ENCODE assay signal across 14 mouse cellular contexts in the genomic region with DNA sequence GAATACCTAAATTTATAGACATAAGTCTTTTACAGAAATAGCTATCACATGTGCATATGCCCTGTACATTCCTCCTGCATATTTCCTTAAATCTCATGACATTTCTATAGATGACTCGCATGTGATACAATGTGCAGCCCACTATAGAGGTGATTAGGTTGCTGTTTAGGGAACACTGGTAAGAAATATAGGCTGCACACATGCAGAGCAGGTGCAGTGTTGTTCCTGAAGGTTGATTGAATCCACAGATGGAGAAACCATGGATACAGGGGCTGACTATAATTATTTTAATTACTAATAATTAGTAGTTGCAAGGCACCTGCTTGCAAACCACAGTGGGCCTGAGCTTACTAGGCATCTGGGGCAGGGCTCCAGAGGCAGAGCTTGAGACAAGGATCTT. TPM values are rescaled to one million over a fixed set of nuclear protein-coding genes. Genes with fewer than 3 reads are reported as not detected.
DNase-seq lines count a peak whose midpoint lies in the region; ATAC-seq and TF ChIP-seq lines count a peak whose summit lies in the region.
"Had no signal": no experiment of that assay in that cellular context is flagged by ENCODE, and none has a peak within 500 bp of the region (broad histone marks: within the 10 kb centered on the region; RNA-seq: fewer than 3 reads in every experiment).

No protein-coding gene starts in this region.

- no peak overlapping the region for H3K4me3 ChIP-seq in heart, embryonic 13.5 days
- H3K4me3 ChIP-seq in lung, embryonic 14.5 days (ENCODE audit: low read depth, low read length) = no peak overlapping the region
- H3K4me3 ChIP-seq in embryonic facial prominence, embryonic 12.5 days = no peak overlapping the region
- no peak overlapping the region for H3K4me3 ChIP-seq in limb, embryonic 13.5 days
- H3K4me3 ChIP-seq: neural tube, embryonic 13.5 days had no signal

- TF ChIP-seq CTCF in lung, embryonic 14.5 days (IDR thresholded peaks at IDR 0.05; ENCODE audit: low read depth) = no peak

- ATAC-seq in heart, embryonic 13.5 days (ENCODE audit: extremely low read depth, insufficient number of reproducible peaks, low FRiP score, low TSS enrichment) = no peak
- no peak for ATAC-seq in lung, embryonic 14.5 days (ENCODE audit: insufficient read depth)
- ATAC-seq in embryonic facial prominence, embryonic 12.5 days (ENCODE audit: insufficient number of reproducible peaks, insufficient read depth, low FRiP score, low TSS enrichment) = no peak
- ATAC-seq in limb, embryonic 13.5 days (ENCODE audit: low FRiP score, low read depth) = no peak; the same call in 1 of the 2 replicates
- ATAC-seq: hindbrain, postnatal 0 days had no signal

- H3K36me3 ChIP-seq in heart, embryonic 13.5 days = no peaks in the 10 kb centered on the region
- H3K36me3 ChIP-seq in lung, embryonic 14.5 days (ENCODE audit: insufficient read depth) = no peaks in the 10 kb centered on the region
- no peaks in the 10 kb centered on the region for H3K36me3 ChIP-seq in embryonic facial prominence, embryonic 12.5 days
- no peaks in the 10 kb centered on the region for H3K36me3 ChIP-seq in limb, embryonic 13.5 days
- H3K36me3 ChIP-seq: G1E; neural tube, embryonic 13.5 days had no signal

- WGBS in heart, embryonic 13.5 days = 83% methylated on average over 1 of the region's 1 CpGs
- 76% methylated on average over 1 of the region's 1 CpGs for WGBS in lung, embryonic 14.5 days
- 63% methylated on average over 1 of the region's 1 CpGs for WGBS in embryonic facial prominence, embryonic 12.5 days
- WGBS in limb, embryonic 13.5 days = 40% methylated on average over 1 of the region's 1 CpGs

- H3K4me2 ChIP-seq in heart, embryonic 13.5 days = no peak overlapping the region
- H3K4me2 ChIP-seq in lung, embryonic 14.5 days = no peak overlapping the region
- no peak overlapping the region for H3K4me2 ChIP-seq in embryonic facial prominence, embryonic 12.5 days (replicated peaks)
- no peak overlapping the region for H3K4me2 ChIP-seq in limb, embryonic 13.5 days (replicated peaks)
- H3K4me2 ChIP-seq: neural tube, embryonic 13.5 days had no signal

- H3K9ac ChIP-seq in heart, embryonic 13.5 days = 0 out of 2 replicates have a peak overlapping the region, but pooled peaks have one; percentile 29
- H3K9ac ChIP-seq in lung, embryonic 14.5 days = no peak overlapping the region
- no peak overlapping the region for H3K9ac ChIP-seq in embryonic facial prominence, embryonic 12.5 days
- H3K9ac ChIP-seq in limb, embryonic 13.5 days = no peak overlapping the region
- H3K9ac ChIP-seq: neural tube, embryonic 13.5 days had no signal

- peak overlapping the region; percentile 80 for H3K27ac ChIP-seq in heart, embryonic 13.5 days (replicated peaks)
- H3K27ac ChIP-seq in lung, embryonic 14.5 days (ENCODE audit: low read depth) = peak overlapping the region; percentile 67; the same call in 1 of the 2 replicates
- peak overlapping the region; percentile 63; the same call in 1 of the 2 replicates for H3K27ac ChIP-seq in embryonic facial prominence, embryonic 12.5 days
- peak overlapping the region; percentile 72; the same call in 1 of the 2 replicates for H3K27ac ChIP-seq in limb, embryonic 13.5 days
- H3K27ac ChIP-seq: neural tube, embryonic 13.5 days had no signal

- H3K27me3 ChIP-seq in heart, embryonic 13.5 days (replicated peaks) = no peaks in the 10 kb centered on the region
- no peaks in the 10 kb centered on the region for H3K27me3 ChIP-seq in lung, embryonic 14.5 days (ENCODE audit: insufficient read depth, low read length)
- no peaks in the 10 kb centered on the region for H3K27me3 ChIP-seq in embryonic facial prominence, embryonic 12.5 days
- 0 out of 2 replicates have a peak, but pooled peaks cover 3% of the 10 kb centered on the region for H3K27me3 ChIP-seq in limb, embryonic 13.5 days
- H3K27me3 ChIP-seq: neural tube, embryonic 13.5 days had no signal

- intact Hi-C loops in heart, postnatal 10 days (cut with DNase I) = no loop called here

- peaks cover 54% of the 10 kb centered on the region for H3K4me1 ChIP-seq in heart, embryonic 13.5 days
- peaks cover 8% of the 10 kb centered on the region for H3K4me1 ChIP-seq in lung, embryonic 14.5 days (ENCODE audit: insufficient read depth)
- H3K4me1 ChIP-seq in embryonic facial prominence, embryonic 12.5 days = peaks cover 22% of the 10 kb centered on the region
- peaks cover 22% of the 10 kb centered on the region for H3K4me1 ChIP-seq in limb, embryonic 13.5 days

- no peak for DNase-seq in heart, postnatal 10 days
- no peak for DNase-seq in lung, embryonic 14.5 days
- no peak for DNase-seq in lung, postnatal 4 days
- DNase-seq in retina, postnatal 1 day = no peak
- DNase-seq: cerebellum, adult 11-12 months; kidney, adult 9 months had no signal

- no peaks in the 10 kb centered on the region for H3K9me3 ChIP-seq in heart, embryonic 13.5 days
- H3K9me3 ChIP-seq in lung, embryonic 14.5 days (ENCODE audit: low read depth, low read length) = no peaks in the 10 kb centered on the region
- no peaks in the 10 kb centered on the region for H3K9me3 ChIP-seq in embryonic facial prominence, embryonic 12.5 days
- H3K9me3 ChIP-seq in limb, embryonic 13.5 days = no peaks in the 10 kb centered on the region
- H3K9me3 ChIP-seq: neural tube, embryonic 13.5 days had no signal

RNA-seq across cellular contexts. Expression of a gene that starts 48.5 kb away (rescaled TPM):
- 0.69 and 1.1 TPM in 2 replicates for polyA plus RNA-seq in heart, embryonic 13.5 days (2015; fragmentation: Nextera tagmentation; extraction: Ambion mirVana)
- total RNA-seq in heart, postnatal 10 days (2021) = under 1 TPM; 0.35 to 0.48 TPM
- 0.50 and 0.68 TPM in 2 replicates for polyA plus RNA-seq in lung, embryonic 14.5 days (2014; fragmentation: Nextera tagmentation; extraction: Ambion mirVana)
- polyA plus RNA-seq in embryonic facial prominence, embryonic 12.5 days (2016; fragmentation: Nextera tagmentation; extraction: Ambion mirVana) = 1.8 and 3.1 TPM in 2 replicates
- 2.3 and 2.8 TPM in 2 replicates for polyA plus RNA-seq in limb, embryonic 13.5 days (2015; fragmentation: Nextera tagmentation; extraction: Ambion mirVana)
- total RNA-seq: adrenal gland, adult 18-20 months; G1E had no signal
- polyA plus RNA-seq: G1E; gonadal fat pad, adult 2 months had no signal
